Mouse (Mus musculus) ovary, postnatal 36 days (tissue): ENCODE measurements around the gene Slc17a7.
"Not testable (repeated sequence)": the region's sequence is repeated elsewhere in the genome, so short reads cannot be mapped to it uniquely, and the experiment has no call there.

Experiments used
- DNase-seq: peaks from one replicate; pipeline ENCODE4 v3.0.0; 2022; ENCODE audit warnings: low spot score, mixed read lengths

Slc17a7 gene

DNA sequence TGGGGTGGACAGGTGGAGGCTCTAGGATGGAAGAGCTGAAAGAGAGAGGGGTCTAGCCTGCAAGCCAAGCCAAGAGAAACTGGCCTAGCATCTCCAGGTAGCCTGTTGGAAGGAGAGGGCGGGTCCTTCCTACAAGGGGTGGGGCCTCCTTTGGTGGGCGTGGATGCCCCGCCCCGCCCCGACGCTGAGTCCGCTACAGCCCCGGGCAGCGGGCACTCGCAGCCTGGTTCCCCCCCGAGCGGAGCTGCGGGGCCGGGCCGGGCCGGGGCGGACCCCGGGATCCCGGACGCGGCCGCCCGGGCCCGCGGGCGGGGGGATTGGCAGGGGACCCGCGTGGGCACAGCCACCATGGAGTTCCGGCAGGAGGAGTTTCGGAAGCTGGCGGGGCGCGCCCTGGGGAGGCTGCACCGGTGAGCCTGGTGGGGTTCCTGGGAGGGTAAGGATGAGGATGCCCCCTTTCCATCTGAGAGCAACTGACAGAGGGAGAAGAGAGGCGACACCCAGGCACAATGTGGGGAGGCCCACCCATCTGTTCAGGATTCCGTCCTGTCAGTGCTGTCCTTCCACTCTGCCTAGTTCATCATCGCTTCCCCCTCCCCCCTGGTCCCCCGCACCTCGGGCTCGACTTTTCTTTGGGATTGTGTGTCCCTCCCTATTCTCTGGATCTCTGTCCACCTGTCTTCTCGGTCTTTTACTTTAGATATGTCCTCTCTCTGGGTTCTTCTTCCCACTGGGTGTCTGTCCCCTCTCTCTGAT, at the start of gene Slc17a7:
Gene Slc17a7 (plus strand): TSS at position 215 of the 756 bp plus-strand sequence.
- DNase-seq: no peak

DNA sequence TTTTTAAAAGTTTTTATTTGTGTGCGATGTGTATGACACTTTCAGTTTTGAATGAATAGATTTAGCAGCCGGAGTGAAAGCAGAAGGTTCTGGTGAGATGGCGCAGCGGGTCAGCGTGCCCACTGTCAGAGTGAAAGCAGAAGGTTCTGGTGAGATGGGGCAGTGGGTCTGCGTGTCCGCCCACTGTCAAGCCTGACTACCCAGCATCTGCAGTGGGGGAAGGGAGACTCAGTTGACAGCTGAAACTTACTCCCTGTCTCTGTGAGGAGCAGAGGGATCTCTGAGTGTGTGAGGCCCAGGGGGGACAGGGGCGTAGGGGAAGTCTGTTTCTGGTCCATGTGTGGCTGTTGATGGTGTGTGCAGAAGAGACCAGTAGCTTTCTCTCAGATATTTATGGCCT, 46.2 kb upstream of the Slc17a7 start:
- DNase-seq: no peak

DNA sequence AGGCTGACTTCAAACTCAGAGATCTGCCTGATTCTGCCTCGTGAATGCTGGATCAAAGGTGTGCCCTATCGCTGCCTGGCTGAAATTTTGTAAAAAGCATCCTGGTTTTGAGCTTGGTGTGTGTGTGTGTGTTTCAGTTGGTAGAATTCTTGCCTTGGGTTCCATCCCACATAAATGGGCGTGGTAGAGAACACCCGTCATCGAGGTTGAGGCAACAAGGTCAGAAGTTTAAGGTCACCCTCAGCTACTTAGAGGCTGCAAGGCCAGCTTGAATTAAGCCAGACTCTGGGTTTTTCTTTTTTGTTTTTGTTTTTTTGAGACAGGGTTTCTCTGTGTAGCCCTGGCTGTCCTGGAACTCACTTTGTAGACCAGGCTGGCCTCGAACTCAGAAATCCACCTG, 45.4 kb upstream of the Slc17a7 start:
- DNase-seq: no peak

DNA sequence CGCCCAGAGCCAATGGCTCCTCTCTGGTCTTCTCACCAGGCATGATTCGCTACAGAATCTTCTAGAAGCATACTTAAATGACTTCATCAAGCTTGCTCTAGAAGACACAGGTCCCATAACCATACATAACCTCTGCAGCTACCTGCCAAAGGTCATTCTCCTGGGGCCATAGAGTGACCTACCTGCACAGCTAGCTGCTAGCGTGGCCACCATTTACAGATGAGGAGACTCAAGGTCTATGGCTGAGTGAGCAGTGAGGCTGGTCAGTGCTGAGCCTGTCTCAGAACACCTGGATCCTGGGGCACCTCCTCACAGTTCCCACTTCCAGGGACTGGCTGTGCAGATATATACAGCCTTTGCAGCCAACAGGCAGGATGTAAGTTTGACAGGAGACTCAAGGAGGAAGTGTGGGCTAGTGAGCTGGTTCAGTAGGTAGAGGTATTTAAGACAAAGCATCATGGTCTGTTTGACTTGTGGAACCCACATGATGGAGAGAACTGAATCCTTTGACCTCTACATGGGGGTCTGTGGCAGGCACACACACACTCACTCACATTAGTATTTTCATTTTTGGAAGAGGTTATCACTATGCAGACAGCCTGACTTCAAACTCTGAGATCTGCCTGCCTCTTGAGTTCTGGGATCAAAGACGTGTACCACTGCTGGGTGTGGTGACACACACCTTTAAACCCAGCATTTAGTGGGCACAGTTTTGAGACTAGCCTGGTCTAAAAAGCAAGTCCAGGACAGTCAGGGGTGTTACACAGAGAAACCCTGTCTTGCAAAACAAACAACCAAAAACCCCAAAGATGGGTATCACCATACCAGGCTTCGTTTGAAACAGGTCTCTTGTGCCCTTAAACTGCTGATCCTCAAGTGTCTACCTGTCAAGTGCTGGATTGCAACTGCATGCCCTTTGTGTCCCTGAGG, 43.7 kb upstream of the Slc17a7 start:
- DNase-seq: no peak

DNA sequence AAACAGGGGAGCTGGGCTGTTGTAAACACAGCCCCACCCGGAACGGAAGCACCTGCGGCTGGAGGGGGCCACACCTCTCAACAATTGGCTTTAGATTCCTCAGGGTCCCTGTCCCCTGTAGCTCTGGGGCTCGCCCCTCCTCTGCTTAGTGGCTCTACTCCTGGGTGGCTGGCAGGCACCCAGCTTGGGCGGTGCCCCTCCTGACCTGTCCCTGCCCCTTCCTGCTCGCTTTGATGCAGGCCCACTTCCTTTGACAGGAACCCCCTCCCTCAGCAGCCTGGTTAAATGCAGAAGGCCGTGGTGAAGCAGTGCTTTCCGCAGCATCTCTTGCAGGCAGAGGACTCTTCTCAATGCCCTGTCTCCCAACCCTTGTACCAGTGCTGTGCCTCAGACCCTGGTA, 42.3 kb upstream of the Slc17a7 start:
- no peak for DNase-seq

DNA sequence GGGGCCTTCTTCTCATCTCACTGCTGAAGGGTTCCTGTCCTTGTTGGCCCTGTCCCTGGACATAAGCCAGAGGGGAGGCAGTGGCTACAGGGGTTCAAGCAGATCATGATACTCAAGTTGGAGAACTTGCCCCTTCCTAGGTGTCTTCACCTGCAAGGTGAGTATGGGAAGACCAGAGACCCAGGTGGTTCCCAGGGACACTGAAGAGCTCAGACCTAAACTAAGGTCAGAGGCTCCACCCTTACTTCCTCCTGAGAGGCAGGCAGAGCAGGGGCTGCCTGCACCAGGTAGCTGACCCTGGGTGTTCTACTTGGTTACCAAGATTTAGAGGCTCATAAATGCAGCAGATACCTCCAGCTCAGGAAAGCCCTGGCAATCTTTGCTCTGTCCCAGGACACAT, 41.8 kb upstream of the Slc17a7 start:
- no peak for DNase-seq

DNA sequence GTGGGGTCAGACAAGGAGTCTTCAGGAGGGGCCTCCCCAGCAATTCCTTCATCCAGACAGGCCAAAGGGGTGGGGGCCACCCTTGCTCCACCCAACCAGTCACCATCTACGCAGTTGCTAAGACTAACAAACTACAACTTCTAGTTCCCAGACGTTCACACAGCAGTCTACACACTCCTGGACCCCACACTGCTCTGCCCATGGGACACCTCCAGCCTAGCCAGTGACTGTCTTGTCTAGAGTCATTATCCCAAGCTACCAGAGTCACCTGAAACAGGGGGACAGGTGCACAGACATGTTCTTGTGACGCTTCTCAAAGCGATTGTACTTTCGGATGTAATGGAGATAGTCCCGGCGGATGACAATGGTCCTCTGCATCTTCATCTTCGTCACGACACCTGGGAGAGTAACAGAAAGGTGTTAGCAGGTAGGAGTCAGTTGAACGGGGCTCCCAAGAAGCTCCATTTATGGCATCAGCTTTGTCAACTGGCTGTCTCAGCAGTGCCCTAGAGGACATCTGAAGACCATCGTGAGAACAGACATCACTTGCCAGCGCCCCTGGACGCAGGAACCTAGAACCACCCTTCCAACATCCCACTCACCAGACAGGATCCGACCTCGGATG, 41.1 kb upstream of the Slc17a7 start:
- no peak for DNase-seq

DNA sequence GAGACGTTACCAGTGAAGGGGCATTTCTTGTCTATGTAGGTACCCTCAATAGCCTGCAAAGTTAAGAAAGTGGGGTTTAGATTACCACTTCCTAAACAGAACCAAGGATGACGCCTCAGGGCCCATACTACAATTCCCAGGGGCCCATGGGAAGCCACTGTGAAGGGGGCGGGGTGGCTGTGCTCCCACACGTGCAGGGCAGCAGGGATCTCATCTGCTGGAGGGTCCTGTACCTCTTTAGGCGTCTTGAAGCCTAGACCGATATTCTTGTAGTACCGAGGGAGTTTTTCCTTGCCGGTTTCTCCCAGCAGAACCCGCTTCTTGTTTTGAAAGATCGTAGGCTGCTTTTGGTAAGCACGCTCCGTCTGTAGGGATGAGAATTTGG, 40.6 kb upstream of the Slc17a7 start:
- no peak for DNase-seq

DNA sequence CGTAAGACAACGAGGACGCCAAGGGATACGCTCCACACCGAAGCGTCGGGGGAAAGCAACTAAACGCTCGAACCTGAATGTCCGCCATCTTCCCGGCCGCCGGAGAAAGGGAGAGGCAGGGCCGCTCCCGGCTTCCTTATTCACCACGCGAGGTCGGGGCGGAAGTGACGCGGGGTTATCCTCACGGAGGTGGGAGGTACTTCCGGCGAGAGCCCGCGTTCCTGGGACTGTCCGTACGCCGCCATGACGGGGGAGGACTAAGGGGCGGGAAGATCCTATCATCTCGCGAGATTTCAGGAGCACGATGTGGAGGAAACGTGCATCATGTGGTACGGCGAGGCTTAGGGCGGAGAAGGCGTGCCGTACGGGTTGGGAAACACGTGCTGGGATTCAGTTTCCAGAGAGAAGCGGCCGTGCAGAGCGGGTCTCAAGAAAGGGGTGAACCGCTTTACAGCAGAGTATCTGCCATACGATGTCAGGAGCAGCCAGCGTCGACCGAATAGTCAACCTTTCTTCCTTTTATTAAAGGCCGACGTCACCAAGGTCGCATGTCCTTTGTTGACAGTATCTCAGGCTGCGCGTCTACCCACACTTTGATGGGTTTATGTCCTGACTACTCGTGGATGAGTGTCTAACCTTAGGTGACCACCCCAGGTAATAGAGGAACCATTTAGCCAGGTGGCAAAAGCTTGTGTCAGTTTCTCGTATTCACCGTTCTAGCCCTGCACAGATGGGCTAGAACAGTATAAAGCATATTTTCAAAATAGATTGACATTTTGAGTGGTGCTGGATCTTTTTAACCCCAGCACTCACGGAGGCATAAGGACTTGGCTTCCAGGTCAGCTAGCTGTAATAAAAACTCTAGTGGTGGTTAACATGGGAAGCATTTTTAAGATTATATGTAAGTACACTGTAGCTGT, 39.3 kb upstream of the Slc17a7 start, which contains the start of gene Rps11:
Gene Rps11 (minus strand): TSS at position 216 of the 920 bp plus-strand sequence.
- DNase-seq: peak; percentile 97

DNA sequence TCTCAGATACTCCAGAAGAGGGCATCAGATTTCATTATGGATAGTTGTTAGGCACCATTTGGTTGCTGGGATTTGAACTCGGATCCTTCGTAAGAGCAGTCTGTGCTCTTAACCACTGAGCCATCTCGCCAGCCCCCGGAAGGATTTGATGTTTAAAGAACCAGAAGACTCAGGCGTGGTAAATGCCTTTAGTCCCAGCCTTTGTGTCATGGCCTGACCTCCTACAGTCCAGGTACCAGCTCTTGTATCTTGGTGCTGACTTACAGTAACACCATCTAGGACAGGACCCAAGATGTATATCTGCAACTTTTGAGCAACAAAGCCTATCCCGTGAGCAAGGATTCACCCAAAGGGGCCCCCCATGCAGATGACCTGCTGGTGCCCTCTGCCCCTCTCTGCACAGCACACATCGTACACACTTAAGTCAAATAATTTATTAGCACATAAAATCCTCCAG, 38.6 kb upstream of the Slc17a7 start:
- no peak for DNase-seq

DNA sequence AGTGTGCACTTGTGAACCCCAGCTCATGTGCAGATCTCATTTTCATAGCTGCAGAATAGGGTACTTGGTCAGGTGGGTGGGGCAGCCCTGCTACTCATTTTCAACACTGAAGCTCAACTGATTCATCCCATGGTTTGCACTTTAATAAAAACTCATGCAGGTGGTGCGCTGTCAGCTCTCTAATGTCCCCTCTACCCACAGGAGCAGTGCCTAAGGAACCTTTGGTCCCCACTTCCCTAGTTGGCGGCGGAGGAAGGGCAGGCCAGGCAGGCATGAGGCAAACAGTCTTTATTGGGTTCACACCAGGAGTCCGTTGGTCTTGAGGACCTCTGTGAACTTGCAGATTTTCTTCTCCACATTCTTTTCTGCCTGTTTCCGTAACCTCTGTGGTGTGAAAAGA, 38.1 kb upstream of the Slc17a7 start:
- not testable (repeated sequence) for DNase-seq

DNA sequence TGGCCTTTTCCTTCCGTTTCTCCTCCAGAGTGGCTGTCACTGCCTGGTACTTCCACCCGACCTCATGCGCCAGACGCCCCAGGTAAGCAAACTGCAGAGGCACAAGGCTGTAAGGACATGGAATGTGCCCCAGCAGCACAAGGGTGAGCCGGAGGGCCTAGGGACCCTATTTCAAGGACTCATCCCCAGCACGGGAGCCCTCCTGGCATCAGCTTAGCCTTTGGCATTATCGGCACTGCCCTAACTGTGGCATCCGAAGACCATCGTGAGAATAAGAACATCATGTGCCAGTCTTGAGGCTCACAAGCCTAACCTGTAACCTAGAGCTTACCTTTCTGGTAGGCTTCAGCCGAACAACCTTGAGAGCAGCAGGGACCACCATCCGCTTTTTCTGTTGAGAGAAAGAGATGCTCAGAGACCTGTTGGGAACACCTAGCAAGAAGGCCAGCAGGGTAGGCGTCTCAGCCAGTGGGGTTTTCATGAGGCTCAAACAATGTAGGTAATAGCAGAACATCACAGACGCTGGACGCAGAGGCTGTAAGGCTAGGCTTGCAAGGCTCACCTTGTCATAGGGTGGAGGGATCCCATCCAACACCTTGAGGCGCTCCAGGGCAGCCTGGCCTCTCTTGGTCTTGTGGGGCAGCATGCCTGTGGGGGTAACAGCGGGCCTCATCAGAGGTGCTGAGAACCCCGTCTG, 37.5 kb upstream of the Slc17a7 start:
- no peak for DNase-seq

DNA sequence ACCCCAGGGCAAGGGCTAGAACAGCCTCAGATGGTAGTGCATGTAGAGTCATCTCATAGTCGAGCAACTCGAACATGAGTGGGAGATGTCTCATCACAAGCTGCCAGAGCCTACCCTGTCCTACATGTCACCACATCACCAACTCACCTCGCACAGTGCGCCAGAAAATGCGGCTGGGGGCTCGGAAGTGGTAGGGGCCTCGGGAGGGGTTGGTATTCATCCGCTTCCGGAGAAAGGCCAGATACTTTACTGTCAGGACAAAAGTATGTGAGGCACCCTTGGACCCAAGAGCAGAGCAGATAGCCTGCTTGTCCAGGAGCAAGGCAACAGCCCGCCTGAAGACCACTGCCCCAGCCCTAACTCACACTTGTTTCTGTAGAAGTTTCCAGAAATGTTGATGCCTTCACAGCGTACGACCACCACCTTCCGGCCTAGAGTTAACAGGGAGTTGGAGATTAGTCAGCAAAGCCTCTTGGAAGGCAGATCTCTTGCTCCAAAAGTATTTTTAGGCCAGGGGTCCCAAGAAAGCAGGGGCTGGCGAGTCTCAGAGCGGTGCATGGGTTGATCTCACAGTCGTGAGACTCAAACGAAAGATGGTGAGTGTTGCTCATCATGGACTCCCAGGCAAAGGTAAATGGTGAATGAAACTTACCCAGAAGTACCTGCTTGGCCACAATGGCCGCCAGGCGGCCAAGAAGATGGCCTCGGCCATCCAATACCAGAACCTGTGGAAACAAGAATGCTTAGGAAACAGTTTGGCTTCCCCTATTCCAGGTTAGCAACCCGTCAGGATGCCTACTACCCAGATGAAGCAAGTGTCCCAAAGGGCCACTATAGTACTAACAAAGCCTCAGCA, 36.7 kb upstream of the Slc17a7 start:
- DNase-seq: no peak

DNA sequence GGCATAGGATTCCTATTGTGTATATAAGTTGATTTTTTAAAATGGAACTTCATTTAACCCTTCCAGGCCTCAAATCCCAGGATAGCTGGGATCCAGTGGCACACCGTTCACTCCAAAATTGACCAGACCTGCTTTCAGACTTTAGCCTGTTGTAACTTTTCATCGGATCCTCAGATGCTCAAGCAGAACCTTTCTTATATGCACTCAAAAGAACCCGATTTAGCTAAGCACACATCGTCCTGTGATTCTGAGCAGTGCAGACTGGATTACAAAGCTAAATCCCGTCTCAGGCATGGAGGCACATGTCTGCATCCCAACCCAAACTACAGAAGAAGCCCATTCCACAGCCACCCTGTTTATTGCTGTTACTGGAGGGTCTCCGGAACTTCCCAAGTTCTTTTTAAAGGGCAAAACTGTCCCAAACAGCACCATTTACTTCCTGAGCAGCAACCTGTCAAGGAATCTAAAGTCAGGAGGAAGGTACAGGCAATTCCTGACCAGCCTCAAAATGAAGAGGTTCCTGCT, 36.0 kb upstream of the Slc17a7 start:
- DNase-seq: no peak

DNA sequence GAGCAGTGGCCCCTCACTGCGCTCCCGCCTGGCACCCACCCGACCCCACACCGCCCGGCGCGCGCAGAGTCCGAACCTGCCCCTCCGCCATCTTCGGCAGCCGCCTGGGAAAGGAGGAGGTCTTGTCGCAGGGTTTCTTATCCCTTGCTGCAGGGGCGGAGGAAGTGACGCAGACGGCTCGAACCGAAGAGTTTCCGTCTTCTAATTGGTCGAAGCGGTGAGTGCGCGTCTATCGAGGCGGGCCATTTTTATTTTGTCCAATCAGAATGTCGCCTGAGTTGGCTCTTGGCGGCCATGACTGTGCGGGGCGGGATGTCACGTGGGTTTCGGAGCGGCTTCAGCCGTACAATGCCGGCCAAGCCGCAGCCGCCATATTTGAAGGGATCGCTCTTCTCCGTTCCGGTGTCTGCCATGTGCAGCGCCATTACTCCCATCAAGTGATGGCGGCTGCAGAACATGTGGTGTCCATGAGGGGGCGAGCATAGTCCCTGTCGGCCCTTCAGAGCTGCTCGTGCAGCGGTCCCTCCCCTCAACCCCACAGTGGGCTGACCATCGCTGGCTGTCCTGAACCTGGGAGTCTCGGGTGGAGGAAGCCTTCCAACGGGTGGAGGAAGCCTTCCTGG, 35.0 kb upstream of the Slc17a7 start, which contains the start of gene Rpl13a:
Gene Rpl13a (minus strand): TSS at position 138 of the 623 bp plus-strand sequence.
- peak; percentile 97 for DNase-seq

DNA sequence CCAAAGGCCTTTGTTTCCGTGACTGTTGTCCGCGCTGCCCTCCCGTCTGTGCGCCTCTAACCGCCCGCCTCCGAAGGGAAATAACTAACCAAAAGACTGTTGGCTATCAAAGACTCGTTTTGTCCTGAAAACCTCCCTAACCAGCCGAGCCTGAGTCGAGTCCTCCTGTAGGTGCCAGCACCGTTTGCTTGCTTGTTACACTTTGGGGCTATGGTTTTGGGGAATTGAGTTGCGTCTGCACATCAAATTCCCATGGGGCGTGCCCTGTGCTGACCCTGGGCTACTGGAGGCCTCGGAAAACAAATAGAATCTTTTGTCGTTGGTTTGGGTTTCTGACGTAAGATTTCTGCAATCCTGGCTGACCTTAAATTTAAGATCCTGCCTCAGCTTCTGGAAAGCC, 34.4 kb upstream of the Slc17a7 start:
- DNase-seq: no peak

DNA sequence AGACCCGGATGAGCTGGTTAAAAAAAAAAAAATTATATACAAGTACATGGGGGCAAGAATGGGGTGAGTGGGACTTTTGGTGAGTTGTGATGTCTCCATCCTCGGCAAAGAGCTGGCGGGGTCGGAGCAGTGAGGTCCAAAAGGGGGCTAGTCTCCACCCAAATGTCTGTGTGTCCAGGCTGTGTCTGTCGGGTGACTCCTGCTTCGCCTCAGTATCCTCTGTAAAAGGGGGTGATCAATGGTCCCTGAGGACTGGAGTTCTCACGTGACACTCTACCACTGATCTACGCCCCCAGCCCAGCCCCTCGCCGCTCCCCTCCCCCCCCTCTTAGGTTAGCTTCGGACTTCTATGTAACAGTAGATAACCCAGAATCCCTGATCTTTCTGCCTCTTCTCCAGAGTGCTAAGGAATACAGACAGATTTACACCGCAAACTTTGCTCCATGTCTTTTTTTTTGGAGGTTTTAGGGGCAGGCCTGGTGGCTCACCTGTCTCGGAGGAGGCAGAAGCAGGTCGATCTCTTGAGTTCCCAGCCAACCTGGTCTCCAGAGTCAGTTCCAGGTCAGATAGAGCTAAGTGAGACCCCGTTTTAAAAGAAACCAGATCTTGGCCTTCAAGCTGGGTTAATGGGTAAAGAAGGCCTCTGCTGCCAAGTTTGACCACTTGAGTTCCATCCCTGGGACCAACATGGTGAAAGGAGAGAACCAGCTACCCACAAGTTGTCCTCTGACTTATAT, 33.8 kb upstream of the Slc17a7 start:
- DNase-seq: no peak

DNA sequence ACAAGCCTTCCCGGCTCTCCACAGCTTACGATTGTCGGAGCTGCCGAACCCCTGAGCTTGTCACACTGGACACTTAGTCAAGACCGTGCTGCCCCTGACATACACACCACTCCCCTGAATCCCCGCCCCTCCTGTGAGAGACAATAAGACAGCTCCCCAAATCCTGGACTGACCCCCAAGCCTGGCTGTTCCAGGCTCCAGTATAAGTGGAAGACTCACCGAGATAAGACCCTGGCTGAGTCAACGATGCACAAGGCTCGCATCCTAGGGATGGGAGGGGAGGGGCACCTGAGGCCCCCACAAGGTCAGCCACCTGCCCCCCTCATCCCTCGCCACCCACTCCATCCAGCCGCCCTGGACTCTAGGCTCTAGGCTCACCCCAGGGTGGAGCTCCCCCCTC, 31.9 kb upstream of the Slc17a7 start:
- no peak for DNase-seq
